Mouse (Mus musculus): ENCODE measurements around the gene Lrrc75b. TPM values are rescaled to one million over a fixed set of nuclear protein-coding genes. Genes with fewer than 3 reads are reported as not detected.

Gene Lrrc75b
- polyA plus RNA-seq (2015; fragmentation: Nextera tagmentation; extraction: Ambion mirVana) = 3.5 TPM in 2 replicates

- Histone ChIP-seq H3K27ac (0 out of 2 replicates have a peak within 1 kb of the TSS, but pooled peaks have one; percentile 17), H3K4me3 (peak within 1 kb of the TSS; percentile 61), H3K27me3 (peaks cover 30% of the 10 kb centered on the region), H3K4me2 (peak within 1 kb of the TSS; percentile 99), H3K9ac (peak within 1 kb of the TSS; percentile 55), H3K36me3 (no peaks in the 10 kb centered on the region), H3K4me1 (peaks cover 48% of the 10 kb centered on the region), H3K9me3 (no peaks in the 10 kb centered on the region)
- under 1% methylated on average over 74 of the region's 75 CpGs for WGBS
- peak; percentile 21; the same call in 1 of the 2 replicates for ATAC-seq (ENCODE audit: insufficient number of reproducible peaks, low FRiP score, low TSS enrichment, low read depth)
These were observed at the start of gene Lrrc75b for GRCm38 (mm10) chr10:75559676-75560548. TSS of gene Lrrc75b (minus strand) at chr10:75560330.

- WGBS = 86% methylated on average over 11 of the region's 11 CpGs
- Histone ChIP-seq H3K4me3 (no peak overlapping the region), H3K9ac (no peak overlapping the region), H3K9me3 (no peaks in the 10 kb centered on the region), H3K27me3 (no peaks in the 10 kb centered on the region), H3K4me2 (no peak overlapping the region), H3K27ac (no peak overlapping the region), H3K36me3 (no peaks in the 10 kb centered on the region), H3K4me1 (no peaks in the 10 kb centered on the region)
- ATAC-seq (ENCODE audit: insufficient number of reproducible peaks, low FRiP score, low TSS enrichment, low read depth) = no peak
These were observed 48.8 kb upstream of the Lrrc75b start for GRCm38 (mm10) chr10:75608975-75609374.

GRCm38 (mm10) chr10:75607253-75607652, 47.1 kb upstream of the Lrrc75b start:
- Histone ChIP-seq H3K9ac (no peak overlapping the region), H3K4me1 (no peaks in the 10 kb centered on the region), H3K36me3 (no peaks in the 10 kb centered on the region), H3K4me2 (no peak overlapping the region), H3K9me3 (no peaks in the 10 kb centered on the region), H3K27me3 (no peaks in the 10 kb centered on the region), H3K4me3 (no peak overlapping the region), H3K27ac (no peak overlapping the region)
- ATAC-seq (ENCODE audit: insufficient number of reproducible peaks, low FRiP score, low TSS enrichment, low read depth) = no peak
- WGBS = 90% methylated on average over 4 of the region's 4 CpGs

GRCm38 (mm10) chr10:75605162-75605846, 45.2 kb upstream of the Lrrc75b start:
- ATAC-seq (ENCODE audit: insufficient number of reproducible peaks, low FRiP score, low TSS enrichment, low read depth) = no peak
- Histone ChIP-seq H3K27me3 (no peaks in the 10 kb centered on the region), H3K27ac (no peak overlapping the region), H3K9ac (no peak overlapping the region), H3K9me3 (no peaks in the 10 kb centered on the region), H3K4me3 (no peak overlapping the region), H3K36me3 (no peaks in the 10 kb centered on the region), H3K4me1 (no peaks in the 10 kb centered on the region), H3K4me2 (no peak overlapping the region)
- WGBS = 40% methylated on average over 11 of the region's 11 CpGs

- 83% methylated on average over 7 of the region's 7 CpGs for WGBS
- no peak for ATAC-seq (ENCODE audit: insufficient number of reproducible peaks, low FRiP score, low TSS enrichment, low read depth)
- Histone ChIP-seq H3K36me3 (no peaks in the 10 kb centered on the region), H3K27ac (no peak overlapping the region), H3K4me2 (no peak overlapping the region), H3K9ac (no peak overlapping the region), H3K4me3 (no peak overlapping the region), H3K4me1 (no peaks in the 10 kb centered on the region), H3K27me3 (no peaks in the 10 kb centered on the region), H3K9me3 (no peaks in the 10 kb centered on the region)
These were observed 40.1 kb upstream of the Lrrc75b start for GRCm38 (mm10) chr10:75600189-75600730.

- ATAC-seq (ENCODE audit: insufficient number of reproducible peaks, low FRiP score, low TSS enrichment, low read depth) = no peak
- Histone ChIP-seq H3K36me3 (no peaks in the 10 kb centered on the region), H3K4me2 (no peak overlapping the region), H3K27me3 (no peaks in the 10 kb centered on the region), H3K9ac (no peak overlapping the region), H3K9me3 (no peaks in the 10 kb centered on the region), H3K27ac (no peak overlapping the region), H3K4me3 (no peak overlapping the region), H3K4me1 (peaks cover 10% of the 10 kb centered on the region; the same call in 1 of the 2 replicates)
- 62% methylated on average over 8 of the region's 8 CpGs for WGBS
These were observed 35.9 kb upstream of the Lrrc75b start for GRCm38 (mm10) chr10:75595981-75596380.

- no peaks in the 10 kb centered on the region for H3K9me3 ChIP-seq
- H3K4me1 ChIP-seq = peaks cover 25% of the 10 kb centered on the region
- no peak for ATAC-seq (ENCODE audit: insufficient number of reproducible peaks, low FRiP score, low TSS enrichment, low read depth)
- H3K9ac ChIP-seq = no peak overlapping the region
- no peak overlapping the region for H3K27ac ChIP-seq
- H3K27me3 ChIP-seq = no peaks in the 10 kb centered on the region
- H3K36me3 ChIP-seq = no peaks in the 10 kb centered on the region
- no peak overlapping the region for H3K4me3 ChIP-seq
- 67% methylated on average over 7 of the region's 7 CpGs for WGBS
- H3K4me2 ChIP-seq = no peak overlapping the region
These were observed 32.5 kb upstream of the Lrrc75b start for GRCm38 (mm10) chr10:75592585-75592984.

GRCm38 (mm10) chr10:75591211-75591894, 31.2 kb upstream of the Lrrc75b start:
- WGBS = 75% methylated on average over 12 of the region's 12 CpGs
- Histone ChIP-seq H3K9me3 (no peaks in the 10 kb centered on the region), H3K4me1 (peaks cover 27% of the 10 kb centered on the region), H3K36me3 (no peaks in the 10 kb centered on the region), H3K4me2 (no peak overlapping the region), H3K27ac (no peak overlapping the region), H3K4me3 (no peak overlapping the region), H3K9ac (no peak overlapping the region), H3K27me3 (no peaks in the 10 kb centered on the region)
- no peak for ATAC-seq (ENCODE audit: insufficient number of reproducible peaks, low FRiP score, low TSS enrichment, low read depth)

- Histone ChIP-seq H3K4me3 (peak overlapping the region; percentile 2; the same call in 1 of the 2 replicates), H3K4me2 (peak overlapping the region; percentile 15), H3K27me3 (no peaks in the 10 kb centered on the region; the same call in 1 of the 2 replicates), H3K9ac (no peak overlapping the region), H3K9me3 (no peaks in the 10 kb centered on the region), H3K36me3 (no peaks in the 10 kb centered on the region), H3K4me1 (peaks cover 33% of the 10 kb centered on the region), H3K27ac (peak overlapping the region; percentile 38; the same call in 1 of the 2 replicates)
- 57% methylated on average over 16 of the region's 16 CpGs for WGBS
- ATAC-seq (ENCODE audit: insufficient number of reproducible peaks, low FRiP score, low TSS enrichment, low read depth) = no peak
These were observed 29.5 kb upstream of the Lrrc75b start for GRCm38 (mm10) chr10:75589651-75590050.

GRCm38 (mm10) chr10:75589129-75589528, 29.0 kb upstream of the Lrrc75b start, which contains the start of gene Ggt5:
TSS of gene Ggt5 (plus strand) at chr10:75589340.
- Histone ChIP-seq H3K9ac (no peak within 1 kb of the TSS), H3K4me2 (peak within 1 kb of the TSS; percentile 15), H3K4me3 (peak within 1 kb of the TSS; percentile 2; the same call in 1 of the 2 replicates)

GRCm38 (mm10) chr10:75588336-75588735, 28.2 kb upstream of the Lrrc75b start:
- no peaks in the 10 kb centered on the region for H3K9me3 ChIP-seq
- H3K9ac ChIP-seq = no peak overlapping the region
- H3K4me3 ChIP-seq = no peak overlapping the region
- ATAC-seq (ENCODE audit: insufficient number of reproducible peaks, low FRiP score, low TSS enrichment, low read depth) = no peak
- H3K4me1 ChIP-seq = peaks cover 33% of the 10 kb centered on the region
- WGBS = 32% methylated on average over 5 of the region's 5 CpGs
- no peaks in the 10 kb centered on the region; the same call in 1 of the 2 replicates for H3K27me3 ChIP-seq
- H3K4me2 ChIP-seq = no peak overlapping the region
- no peaks in the 10 kb centered on the region for H3K36me3 ChIP-seq
- H3K27ac ChIP-seq = no peak overlapping the region

More at GRCm38 (mm10) chr10:75589129-75589528, 29.0 kb upstream of the Lrrc75b start, which contains the start of gene Ggt5:
- peaks cover 33% of the 10 kb centered on the region for H3K4me1 ChIP-seq
- 15% methylated on average over 5 of the region's 5 CpGs for WGBS
- H3K9me3 ChIP-seq = no peaks in the 10 kb centered on the region
- H3K27ac ChIP-seq = peak within 1 kb of the TSS; percentile 38; the same call in 1 of the 2 replicates
- ATAC-seq (ENCODE audit: insufficient number of reproducible peaks, low FRiP score, low TSS enrichment, low read depth) = no peak
- H3K36me3 ChIP-seq = no peaks in the 10 kb centered on the region
- H3K27me3 ChIP-seq = no peaks in the 10 kb centered on the region; the same call in 1 of the 2 replicates
